Mouse (Mus musculus) small intestine, adult 2 months (tissue): Measurements from ENCODE around the gene Ghrhr.

Experiments used
- CTCF ChIP-seq: fragments of 200-500 bp; IDR thresholded peaks from 2 replicates; pipeline ENCODE4 v1.5.1; 2012; ENCODE audit warnings: low read depth, mild to moderate bottlenecking, control low read depth, inconsistent platforms, low read length, moderate library complexity, mixed read lengths; ENCODE audit not compliant: insufficient replicate concordance, insufficient read length; ENCODE audit errors: extremely low read depth
- POLR2A ChIP-seq: fragments of 200-500 bp; IDR thresholded peaks from 2 replicates; pipeline ENCODE4 v1.6.1; 2012; ENCODE audit warnings: low read depth, mild to moderate bottlenecking, control low read depth, inconsistent platforms, low read length, moderate library complexity

DNA sequence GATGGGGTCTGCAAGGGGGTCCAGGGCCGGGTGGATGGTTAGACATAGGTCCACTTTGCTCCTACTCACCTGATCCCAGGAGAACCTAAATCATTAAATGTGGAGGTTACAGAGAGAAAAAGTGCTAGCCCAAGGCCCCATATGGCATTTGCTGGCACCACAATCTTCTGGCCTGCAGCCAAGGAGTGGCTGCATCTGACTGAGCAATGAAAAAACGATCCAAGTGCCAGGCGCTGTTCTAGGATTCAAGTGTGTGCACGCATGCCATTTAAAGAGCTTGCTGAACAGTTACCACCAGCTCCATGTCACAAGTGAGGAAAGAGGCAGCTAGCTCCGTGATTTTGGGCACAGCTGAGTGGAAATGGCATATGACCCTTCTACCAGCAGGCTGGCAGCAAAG is 23.8 kb downstream of the Ghrhr start:
- TF ChIP-seq CTCF (no peak), POLR2A (no peak)
